Mouse (Mus musculus) c-Kit-positive CD71-positive TER-119-positive erythroid progenitor cells, embryonic 14.5 days (primary cell): ENCODE results near the gene Cmtm4.

Source experiments
- DNase-seq: peaks from one replicate; pipeline ENCODE4 v3.0.0-alpha.2; 2013; ENCODE audit warnings: low spot score

The Cmtm4 gene

DNA sequence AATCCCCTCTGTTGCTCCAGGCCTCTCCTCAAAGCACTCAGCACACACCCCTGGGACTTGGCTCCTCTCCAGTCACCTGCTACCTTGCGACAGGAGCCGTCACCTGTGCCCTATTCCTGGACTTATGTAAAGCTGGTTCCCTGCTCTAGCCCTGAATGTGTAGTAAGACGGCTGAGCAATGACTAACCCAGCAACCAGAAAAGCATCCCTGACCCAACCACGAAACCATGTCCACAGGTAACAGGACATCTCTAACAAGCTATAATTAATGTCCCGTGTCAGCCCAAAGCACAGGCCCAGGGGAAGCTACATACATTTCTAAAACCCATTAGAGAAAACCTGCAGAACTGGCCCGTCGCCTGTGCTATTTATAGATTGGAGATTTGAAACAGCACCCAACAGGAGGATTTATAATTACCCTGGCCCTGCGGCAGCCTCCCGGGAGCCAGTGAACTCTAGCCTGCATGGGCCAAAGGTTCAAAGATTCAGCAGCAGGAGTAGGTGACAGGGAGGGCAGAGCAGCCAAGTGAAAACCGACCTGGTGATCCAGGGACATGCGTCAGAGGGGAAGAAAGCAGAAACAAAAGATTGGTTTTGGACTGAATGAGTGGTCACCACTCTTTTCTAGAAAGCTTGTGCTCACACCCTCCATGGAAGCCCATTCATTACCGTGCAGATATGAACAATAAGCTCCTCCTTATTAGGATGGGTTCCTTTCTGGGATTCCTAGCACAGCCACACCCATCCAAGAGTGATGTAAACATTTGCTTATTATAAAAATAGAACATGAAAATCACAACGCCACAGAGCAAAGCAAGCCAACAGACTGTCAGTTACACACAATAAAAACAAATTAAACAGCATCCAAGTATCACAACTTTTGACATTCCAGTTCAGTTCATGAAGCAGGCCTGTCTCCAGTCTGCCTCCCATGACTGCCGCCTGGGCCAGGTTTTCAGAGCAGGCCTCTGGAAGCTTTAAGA, 20.5 kb downstream of the Cmtm4 start:
- DNase-seq = no peak

DNA sequence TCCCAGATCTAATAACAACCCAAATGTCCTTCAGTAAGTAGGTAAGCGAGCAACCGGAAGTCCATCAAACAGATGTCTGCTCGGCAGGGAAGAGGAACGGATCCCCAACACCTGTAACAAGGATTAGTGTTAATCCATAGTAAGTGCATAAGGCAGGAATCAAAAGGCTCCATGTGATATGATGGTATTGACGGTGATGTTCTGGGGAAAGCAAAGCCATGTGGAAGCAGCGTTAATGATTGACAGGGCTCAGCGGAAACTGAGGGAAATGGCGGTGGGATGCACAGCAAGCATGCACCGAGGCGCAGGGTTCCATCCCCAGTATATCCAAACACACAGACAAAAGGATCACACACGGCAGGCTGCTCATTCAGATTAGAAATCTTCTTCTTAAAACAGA, 21.3 kb downstream of the Cmtm4 start:
- no peak for DNase-seq

DNA sequence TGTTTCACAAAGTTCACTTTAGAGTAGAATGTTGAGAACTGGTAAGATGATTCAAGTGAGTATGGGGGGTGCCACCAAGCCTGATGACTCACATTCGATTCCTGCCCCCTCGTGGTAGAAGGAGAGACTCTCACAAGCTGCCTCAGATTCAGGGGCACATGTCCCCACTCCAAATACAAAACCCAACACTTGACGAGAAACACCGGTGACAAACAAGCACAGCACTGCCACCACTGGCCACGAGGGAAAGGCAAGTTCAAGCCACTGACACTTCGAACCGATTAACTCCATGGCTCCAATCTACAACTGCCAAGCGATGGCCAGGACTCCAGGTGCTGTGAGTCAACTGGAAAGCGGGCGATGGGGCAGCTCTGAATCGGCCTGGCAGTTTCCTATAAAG, 21.8 kb downstream of the Cmtm4 start:
- DNase-seq = no peak

DNA sequence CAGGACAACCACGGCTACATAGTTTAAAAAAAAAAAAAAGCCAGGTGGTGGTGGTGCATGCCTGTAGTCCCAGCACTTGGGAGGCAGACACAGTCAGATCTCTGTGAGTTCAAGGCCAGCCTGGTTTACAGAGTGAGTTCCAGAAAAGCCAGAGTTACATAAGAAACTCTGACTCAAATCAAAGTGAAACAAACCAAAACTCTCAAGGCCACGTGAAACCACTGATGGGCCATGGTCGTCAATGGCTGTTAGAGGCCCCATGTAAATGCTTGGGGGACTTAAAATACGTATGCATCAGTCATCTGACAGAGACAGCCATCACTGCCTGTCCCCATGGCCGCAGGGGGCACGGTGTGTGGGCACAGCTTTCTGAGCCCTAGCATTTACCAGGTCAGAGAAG, 24.5 kb downstream of the Cmtm4 start:
- DNase-seq = no peak

DNA sequence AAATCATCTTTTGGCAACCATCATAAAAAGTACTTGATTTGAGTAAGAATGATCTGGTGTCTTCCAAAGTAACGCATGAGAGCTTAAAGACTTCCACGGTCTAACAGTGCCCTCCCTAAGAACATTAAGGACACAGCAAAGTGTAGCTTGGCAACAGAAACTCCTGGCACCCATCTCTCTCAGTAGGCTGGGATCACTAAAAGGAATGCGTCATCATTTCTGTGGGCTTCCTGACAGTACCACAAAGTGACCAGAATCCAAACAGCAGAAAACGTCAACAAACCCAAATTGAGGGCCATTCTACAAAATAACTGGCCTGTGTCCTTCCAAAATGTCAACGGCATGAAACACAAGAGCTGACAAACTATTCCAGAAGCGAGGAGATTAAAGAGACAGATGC, 25.5 kb downstream of the Cmtm4 start:
- DNase-seq = no peak

DNA sequence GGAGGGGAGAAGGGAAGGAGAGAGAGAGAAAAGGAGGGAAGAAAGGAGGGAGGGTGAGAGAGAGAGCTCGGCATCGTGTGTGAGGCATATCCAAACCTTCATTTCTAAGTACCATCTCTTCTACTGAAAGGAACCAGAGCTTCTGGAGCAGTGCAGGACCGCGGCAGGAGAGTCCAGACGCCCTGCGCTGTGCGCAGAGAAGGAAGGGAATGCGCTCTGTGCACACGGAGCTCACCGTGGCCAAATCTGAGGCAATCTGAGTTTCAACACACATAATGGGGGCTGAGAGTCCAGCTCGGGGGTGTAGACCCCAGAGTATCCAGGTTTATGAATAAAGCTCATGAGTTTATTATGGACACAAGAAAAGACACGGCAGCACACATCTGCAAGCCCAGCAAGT, 26.0 kb downstream of the Cmtm4 start:
- no peak for DNase-seq

DNA sequence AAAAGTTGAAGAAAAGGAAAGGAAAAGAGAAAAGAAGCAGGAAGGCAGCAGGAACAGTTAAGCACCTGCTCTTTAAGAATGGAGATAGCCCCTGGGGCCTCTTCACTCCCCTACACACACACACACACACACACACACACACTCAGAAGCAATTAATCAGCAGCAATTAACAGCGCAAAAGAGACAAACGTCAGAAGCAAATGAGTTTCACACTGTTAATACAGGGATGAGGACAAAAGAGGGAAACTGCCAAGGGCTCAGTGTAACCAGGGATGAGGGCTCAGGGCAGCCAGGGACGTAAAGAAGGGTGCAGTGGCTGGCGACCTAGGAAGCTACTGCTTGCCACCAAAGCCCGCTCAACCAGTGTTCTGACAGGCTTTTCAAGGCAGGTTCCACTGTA, 28.2 kb downstream of the Cmtm4 start:
- no peak for DNase-seq

DNA sequence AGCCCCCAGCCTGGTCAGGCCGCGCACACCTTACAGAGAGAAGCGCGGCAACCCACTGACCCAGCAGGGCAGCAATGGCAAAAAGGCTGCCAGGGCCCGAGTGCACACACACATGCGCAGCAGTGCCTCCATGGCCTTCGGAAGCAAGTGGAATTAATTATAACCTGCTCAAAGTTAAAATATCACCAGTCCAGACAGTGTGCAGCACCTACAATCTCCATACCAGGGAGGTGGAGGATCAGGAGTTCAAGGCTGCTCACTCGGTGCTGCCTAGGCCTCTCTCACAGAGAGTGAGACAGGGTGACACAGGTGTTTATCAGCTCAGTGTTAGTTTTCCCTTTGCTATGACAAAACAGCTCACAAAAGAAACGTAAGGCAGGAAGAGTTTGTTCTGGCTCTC, 29.9 kb downstream of the Cmtm4 start:
- no peak for DNase-seq

DNA sequence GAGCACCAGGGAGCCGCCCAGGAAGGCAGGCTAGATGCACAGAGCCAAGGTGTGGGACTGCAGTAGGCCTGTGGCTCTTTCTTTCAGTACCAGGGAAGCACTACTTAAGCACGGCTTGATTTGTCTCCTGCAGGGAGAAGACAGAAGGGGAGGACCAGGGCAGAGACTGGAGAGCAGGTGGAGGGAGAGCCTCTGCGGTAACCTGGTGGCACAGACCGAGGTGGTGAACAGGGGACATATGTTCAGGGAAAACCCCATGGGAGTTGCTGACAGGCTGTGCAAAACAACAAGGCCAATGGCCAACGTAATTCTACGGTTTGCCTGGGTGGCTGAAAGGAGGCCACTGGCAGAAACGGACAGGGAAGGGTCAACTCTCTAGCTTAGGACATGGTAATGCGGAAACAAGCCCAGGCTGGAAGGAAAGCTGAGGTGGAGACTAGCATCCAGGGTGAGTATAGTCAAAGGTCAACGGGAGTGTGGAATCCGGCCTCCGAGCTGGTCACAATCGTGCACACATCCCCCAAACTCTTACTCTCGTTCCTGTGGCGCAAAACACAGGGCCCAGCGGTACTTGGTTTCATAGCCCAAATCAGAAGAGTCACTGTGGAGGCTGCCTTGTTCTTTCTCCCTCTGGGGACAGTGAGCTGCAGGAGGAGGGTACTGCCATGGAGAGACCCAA, 35.7 kb downstream of the Cmtm4 start:
- no peak for DNase-seq

DNA sequence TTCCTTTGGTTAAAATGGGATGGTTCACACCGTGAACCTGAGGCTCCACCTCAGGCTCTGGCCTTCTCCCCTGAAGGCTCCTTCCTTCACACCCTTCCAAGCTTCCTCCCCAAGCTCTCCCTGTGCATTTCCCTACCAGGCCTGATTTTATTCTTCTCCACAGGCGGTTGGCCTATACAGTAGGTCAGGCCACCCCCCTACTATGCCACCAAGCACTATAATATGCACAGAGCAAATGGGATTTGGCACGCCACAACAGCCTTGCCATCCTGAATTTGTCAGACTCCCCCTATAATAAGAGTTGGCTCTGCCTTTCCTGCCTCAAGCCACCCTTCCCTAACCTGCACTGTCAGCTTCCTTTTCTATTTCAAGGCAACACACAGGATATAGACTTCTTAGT, 37.0 kb downstream of the Cmtm4 start:
- DNase-seq = no peak

DNA sequence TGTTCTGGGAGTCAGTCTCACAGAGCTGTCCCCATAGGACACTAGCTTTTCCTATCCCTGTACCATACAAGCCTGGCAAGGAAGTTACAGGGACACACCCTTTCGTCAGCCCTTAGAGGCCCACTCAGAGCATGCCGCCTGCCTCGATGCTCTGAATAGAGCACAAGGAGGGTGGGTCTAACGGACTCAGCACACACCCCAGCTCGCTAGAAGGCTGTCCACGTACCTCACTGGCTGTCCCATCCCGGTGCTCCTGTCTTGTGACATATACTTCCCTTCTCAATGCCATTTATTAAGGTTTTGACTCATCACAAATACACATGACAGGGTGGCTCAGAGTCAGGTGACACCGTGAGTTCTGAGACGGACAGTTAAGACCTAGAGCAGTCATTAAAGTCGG, 41.1 kb downstream of the Cmtm4 start:
- no peak for DNase-seq

DNA sequence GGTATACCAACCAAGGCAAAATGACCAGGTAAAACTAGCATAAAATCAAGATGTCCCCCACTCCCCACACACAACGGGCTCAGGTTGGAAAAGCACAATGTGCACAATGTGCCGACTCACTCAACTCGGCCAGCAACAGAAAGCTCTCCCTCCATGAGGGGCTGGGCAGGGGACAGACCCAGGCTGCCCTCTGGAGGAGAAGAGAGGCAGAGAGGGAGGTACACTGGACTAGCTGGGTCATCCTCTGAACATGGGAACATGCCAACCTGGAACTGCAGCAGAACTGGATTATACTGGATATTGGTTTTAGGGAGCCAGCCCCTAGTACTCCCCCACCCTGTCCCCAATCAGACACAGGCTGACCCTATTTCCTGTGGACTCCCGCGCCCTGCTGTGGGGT, 42.4 kb downstream of the Cmtm4 start:
- no peak for DNase-seq

DNA sequence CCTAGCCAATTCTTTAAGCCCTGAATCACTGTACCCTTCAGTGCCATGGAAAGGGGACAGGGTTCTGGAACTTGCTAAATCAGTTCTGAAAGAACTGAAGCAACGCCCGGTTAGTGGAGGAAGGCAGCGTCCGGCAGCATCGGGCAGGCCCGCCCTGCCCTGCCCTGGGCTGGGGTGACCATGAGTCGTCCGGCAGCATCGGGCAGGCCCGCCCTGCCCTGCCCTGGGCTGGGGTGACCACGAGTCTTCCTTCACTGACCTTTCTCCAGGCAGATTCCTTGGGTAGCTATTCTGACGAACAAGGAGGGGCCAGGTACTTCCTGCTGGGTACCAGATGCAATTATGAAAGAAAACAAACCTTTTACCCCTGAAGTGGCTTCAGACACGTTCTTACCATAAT, 45.6 kb downstream of the Cmtm4 start:
- no peak for DNase-seq

DNA sequence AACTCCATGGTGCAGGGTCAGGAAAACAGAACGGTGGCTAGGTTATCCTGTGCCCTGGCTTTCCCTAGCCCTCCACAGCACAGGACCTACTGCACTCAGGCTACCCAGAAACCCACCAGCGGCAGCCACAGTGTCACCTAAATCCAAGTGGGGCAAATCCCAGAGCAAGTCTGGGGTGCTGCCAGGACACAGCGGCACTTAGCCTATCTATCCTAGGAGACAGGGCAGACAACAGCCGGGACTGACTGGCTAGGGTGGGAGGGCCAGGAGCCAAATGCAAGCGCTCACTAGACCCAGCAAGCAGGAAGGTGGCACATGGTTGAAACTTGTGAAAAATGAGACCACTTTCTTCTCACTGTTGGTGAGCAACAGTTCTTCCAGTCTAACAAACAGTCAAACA, 46.6 kb downstream of the Cmtm4 start:
- DNase-seq = no peak

DNA sequence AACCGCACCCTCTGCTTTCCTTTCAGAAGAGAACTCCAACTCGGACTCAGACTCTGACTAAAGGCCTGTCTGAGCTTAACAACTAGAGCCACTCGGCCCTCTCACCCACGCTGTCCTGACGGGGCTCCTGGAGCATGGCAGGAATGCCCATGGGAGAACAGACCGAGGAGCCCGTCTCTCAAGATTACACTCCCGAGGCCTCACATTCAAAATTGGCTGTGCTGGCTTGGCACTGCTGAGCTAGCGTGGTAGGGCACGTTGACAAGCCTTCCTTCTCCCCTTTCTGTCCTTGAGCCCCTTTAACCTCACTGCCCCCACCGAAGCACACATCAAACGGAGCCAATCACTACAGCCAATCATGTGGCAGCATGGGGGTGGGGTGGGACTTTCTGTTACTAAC, 48.9 kb downstream of the Cmtm4 start:
- no peak for DNase-seq

DNA sequence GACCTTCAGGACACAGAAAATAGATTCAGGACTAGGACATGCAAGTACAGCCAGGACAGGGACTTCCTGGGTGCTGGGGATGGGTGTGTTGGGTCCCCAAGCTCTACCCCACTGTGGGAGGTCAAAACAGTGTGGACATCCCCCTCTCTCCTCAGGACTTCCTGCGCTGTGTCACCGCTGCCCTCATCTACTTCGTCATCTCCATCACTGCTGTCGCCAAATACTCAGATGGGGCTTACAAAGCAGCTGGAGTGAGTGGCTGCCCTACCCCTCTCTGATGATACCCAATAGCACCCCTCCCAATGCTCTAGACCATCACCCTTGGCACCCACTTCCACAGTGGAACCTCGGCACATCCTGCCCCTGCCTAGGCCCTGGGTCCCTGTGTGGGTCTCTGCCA, 51.0 kb downstream of the Cmtm4 start:
- no peak for DNase-seq

DNA sequence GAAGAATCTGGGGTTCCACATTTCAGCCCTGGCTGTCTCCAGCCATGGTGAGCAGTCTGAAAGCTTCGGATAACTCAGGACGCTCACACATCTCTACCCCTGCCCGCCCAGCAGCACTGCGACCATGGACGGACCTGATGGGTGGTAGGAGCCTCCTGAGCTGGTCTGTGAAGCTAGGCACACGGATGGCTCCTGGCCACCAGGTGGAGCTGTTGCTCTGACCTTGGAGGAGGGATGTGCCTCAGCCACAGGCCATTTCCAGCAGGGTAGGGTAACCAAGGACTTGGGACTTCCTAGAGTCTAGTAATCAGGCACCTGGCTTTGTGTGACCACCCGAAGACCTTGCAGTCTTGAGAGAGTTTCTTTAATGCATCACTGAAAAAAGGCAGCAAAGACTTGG, 51.6 kb downstream of the Cmtm4 start:
- DNase-seq = peak; percentile 73

DNA sequence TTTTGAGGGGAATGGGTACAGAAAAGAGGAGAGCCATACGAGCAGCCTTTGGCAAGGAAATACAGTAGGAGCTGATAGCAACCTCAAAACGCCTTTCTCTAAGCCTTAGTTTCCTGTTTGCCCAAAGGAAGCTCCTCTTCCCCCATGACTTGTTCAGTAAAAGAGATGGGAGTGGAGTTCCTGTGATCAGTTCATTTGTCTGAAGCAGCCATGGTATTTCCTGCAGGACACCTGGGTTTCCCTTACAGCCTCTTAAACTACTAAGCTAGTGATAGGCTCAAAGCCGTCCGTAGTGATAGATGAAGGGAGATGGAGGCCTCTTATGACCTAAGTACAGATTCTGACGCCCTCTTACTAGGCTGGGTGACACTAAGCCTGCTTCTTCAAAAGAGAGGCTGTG, 53.2 kb downstream of the Cmtm4 start:
- DNase-seq = no peak

DNA sequence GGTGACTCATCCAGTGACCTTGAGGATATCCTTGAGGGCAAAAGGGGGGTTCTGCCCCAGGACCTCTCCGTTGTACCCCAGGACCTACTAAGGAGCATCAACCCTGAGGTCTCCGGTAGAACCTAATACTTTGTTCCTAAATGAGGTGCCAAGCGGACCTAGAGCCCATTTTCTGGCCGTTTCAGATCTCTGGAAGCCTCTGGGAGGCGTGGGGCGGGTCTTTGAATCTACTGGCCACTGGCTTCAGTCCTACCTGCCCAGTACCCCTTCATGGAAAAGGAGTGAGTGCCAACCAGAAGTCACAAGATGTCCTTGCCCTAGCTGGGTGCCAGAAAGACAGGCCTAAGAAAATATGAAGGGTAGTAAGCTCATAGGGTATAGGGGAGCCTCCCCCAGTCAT, 53.9 kb downstream of the Cmtm4 start:
- DNase-seq = no peak

DNA sequence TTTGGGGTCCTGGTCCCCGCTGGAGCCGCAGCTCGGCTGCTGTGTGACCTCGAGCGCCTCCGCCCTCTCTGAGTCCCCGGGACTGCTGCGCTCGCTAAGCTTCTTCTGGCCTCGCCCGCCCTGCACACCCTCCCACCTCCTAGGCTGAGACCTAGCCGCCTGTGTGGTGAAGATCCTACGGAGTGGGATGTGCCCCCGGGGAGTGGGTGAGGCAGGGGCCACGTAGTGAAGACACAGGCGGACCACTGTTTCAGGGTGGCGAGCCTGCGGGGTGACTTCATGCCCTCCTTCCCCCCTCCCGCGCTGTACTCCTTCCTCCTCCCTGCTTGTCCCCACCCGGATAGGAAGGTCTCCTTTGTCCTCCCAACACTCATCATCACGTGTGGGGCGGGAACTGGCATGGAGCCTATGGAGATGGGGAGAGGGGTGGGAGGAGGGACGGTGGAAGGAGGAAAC, 54.5 kb downstream of the Cmtm4 start:
- no peak for DNase-seq

DNA sequence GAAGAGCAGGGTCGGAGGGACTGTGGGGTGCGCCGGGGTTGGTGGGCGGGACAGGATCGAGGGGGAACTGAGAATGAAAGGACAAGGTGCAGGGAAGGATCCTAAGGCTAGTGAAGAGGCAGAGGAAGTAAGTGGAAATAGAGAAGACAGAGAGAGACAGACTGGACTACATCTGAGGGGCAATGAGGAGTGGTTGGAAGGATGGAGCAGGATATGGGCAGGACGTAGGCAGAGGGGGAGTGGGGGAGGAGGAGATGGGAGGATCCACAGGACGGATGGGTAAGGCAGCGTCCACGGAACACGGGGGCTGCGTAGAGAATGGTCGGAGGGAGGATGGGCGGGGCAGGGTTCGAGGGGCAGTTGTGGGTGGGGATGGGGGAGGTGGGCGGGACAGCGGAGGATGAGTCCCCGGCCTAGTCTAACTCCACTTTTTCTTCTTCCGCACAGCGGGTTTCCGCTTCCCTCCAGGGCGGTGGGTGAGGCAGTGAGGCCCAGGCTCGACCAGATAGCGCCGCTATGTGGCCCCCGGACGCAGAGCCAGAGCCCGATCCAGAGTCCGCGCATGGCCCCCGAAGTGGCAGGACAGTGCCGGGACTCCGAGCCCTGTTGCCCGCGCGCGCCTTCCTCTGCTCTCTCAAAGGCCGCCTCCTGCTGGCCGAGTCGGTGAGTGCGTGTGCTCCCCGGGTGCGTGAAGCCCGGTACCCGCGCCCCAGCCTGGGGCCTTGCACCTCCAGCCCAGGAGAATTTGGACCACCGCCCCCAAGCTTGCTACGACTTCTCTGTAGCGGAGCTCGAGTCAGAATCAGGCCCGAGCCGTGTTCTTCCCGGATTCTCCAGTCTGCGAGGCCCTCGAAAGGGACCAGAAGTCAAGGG, 55.1 kb downstream of the Cmtm4 start:
- DNase-seq = no peak

DNA sequence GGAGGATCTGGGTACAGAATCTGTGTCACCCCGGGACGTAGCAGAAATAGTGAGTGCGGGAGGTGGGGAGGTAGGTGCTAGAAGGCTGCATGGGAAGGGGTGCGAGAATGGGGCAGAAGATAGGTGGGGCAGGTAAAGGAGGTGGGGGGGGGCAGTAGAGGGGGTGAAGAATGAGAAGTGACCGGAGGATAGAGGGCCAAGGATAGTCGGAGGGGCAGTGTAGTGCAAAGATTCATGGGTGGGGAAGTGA, 55.7 kb downstream of the Cmtm4 start:
- no peak for DNase-seq
